Mouse (Mus musculus) kidney, embryonic 15.5 days (tissue): ENCODE data around the gene Ugt1a10. TPM values are rescaled to one million over a fixed set of nuclear protein-coding genes. Genes with fewer than 3 reads are reported as not detected.

Source experiments
- ATAC-seq: fragments of 200-750 bp; cut with Nextera tagmentation; replicated peaks from 2 replicates; pipeline ENCODE4 v1.8.0; 2017; ENCODE audit warnings: moderate TSS enrichment; ENCODE audit not compliant: low FRiP score
- H3K27ac ChIP-seq: fragments of 300-500 bp; sonication (generic); 2 replicates; pipeline ENCODE4 v1.5.1; 2015; ENCODE audit warnings: mild to moderate bottlenecking, inconsistent platforms
- H3K27me3 ChIP-seq: fragments of 300-500 bp; sonication (generic); 2 replicates; pipeline ENCODE4 v1.6.1; 2015; ENCODE audit warnings: inconsistent platforms
- H3K36me3 ChIP-seq: fragments of 300-500 bp; sonication (generic); 2 replicates; pipeline ENCODE4 v1.6.1; 2015; ENCODE audit warnings: inconsistent platforms
- H3K4me1 ChIP-seq: fragments of 300-500 bp; sonication (generic); 2 replicates; pipeline ENCODE4 v1.6.1; 2015; ENCODE audit warnings: inconsistent platforms
- H3K4me2 ChIP-seq: fragments of 300-500 bp; sonication (generic); 2 replicates; pipeline ENCODE4 v1.6.1; 2015; ENCODE audit warnings: moderate library complexity, mild to moderate bottlenecking, inconsistent platforms
- H3K4me3 ChIP-seq: fragments of 300-500 bp; sonication (generic); replicated peaks from 2 replicates; pipeline ENCODE4 v1.5.1; 2015; ENCODE audit warnings: mild to moderate bottlenecking, inconsistent platforms
- H3K9ac ChIP-seq: fragments of 300-500 bp; sonication (generic); 2 replicates; pipeline ENCODE4 v1.6.1; 2015; ENCODE audit warnings: mild to moderate bottlenecking, inconsistent platforms
- H3K9me3 ChIP-seq: fragments of 300-500 bp; sonication (generic); replicated peaks from 2 replicates; pipeline ENCODE4 v1.6.1; 2016; ENCODE audit warnings: inconsistent platforms
- WGBS: fragments of 180-500 bp; shearing (Covaris S2); methylation state at CpG from one replicate; pipeline ENCODE4 v1.1.7; 2015; ENCODE audit warnings: mixed read lengths; 5-methylcytosine and 5-hydroxymethylcytosine counted together
- polyA plus RNA-seq: library from polyadenylated mRNA; unstranded; fragments of >200 nt; fragmentation: Nextera tagmentation; extraction: Ambion mirVana; gene quantifications from 2 replicates; pipeline ENCODE4 v1.2.1, GENCODE M21; 2015

Ugt1a10 gene
- polyA plus RNA-seq, 1 experiment from 2014 or later = 17.5 TPM

DNA sequence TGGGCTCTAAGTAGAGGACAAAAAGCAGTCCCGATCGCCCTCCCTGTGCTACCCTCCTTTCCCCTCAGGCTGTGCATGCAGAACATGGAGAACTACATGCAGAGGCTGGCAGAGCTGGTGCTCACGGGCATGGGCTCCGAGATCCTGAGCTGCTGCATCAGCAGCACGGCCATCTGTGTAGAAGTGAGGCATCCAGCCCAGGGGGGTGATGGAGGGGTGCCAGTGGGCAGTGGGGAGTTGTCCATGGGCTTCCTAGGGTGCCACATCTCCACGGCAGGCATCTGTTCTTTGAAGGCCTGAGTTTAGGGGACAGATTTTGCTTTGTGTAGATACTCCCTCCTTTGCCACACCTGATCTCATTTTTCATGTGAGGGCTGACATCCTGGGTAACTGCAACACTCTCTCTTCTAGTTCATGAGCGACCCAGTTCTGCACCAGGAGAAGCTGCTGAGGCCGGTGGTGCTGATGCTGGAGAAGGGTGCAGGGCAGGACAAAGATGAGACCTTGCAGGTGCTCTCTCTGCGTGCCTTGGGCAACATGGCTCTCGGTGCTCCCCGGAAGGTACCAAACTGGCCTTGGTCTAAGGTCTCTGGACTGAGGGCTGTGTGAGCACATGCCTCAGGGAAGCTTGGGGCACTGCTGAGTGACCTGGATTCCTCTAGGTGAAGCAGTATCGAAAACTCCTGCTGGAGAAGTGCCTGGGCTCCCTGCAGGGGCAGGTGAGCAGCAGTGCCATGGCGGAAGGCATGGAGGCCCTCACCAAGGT is 201.0 kb downstream of the Ugt1a10 start:
- peaks cover 16% of the 10 kb centered on the region for H3K36me3 ChIP-seq
- no peak overlapping the region for H3K4me3 ChIP-seq
- WGBS = 79% methylated on average over 13 of the region's 13 CpGs
- no peak overlapping the region for H3K9ac ChIP-seq
- peaks cover 13% of the 10 kb centered on the region for H3K4me1 ChIP-seq
- no peaks in the 10 kb centered on the region for H3K27me3 ChIP-seq
- no peak overlapping the region for H3K27ac ChIP-seq
- ATAC-seq = no peak
- peaks cover 25% of the 10 kb centered on the region for H3K9me3 ChIP-seq
- no peak overlapping the region for H3K4me2 ChIP-seq

DNA sequence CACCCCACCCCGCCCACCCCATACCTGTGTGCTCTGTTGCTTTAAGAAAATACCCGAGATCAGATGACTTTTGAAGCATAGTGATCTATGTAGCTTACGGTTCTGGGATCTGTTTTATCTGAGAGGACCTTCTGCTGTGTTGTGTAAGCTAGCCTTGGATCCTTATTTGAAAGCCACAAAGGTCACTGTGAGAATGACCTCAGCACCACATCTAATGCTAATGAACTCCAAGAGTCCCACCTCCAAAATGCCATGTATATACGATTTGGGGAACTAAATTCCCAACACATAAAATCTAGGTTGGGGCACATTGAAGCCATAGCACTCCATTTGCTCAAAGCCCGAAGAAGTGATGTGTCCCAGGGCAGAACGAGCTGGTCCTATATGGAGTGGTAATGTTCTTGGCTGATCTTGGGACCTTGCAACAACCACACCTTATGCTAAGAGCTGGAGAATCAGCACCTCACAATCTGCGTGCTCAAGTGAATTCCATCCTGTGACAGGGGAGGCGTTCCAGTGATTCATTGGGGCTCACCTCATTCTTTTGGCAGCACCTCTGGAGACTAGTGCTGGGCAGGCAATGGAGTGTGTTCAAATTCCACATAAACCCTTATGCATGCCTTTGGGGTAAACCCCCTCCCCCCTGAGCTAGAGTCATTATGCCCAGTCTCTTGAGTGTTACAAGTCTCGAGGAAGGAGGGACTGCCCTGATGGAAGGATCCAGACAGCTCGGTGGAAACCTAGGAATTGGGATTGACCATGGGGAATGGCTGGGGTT is 201.9 kb downstream of the Ugt1a10 start:
- Histone ChIP-seq H3K36me3 (peaks cover 25% of the 10 kb centered on the region), H3K27me3 (no peaks in the 10 kb centered on the region), H3K4me2 (no peak overlapping the region), H3K4me1 (peaks cover 13% of the 10 kb centered on the region), H3K27ac (no peak overlapping the region), H3K9ac (no peak overlapping the region), H3K9me3 (peaks cover 23% of the 10 kb centered on the region), H3K4me3 (no peak overlapping the region)
- ATAC-seq = no peak
- whole genome bisulfite sequencing = 75% methylated on average over 10 of the region's 10 CpGs

GRCm38 (mm10) chr1:88257681-88258080 is 202.5 kb downstream of the Ugt1a10 start:
- H3K9me3 ChIP-seq = peaks cover 18% of the 10 kb centered on the region; the same call in 1 of the 2 replicates
- H3K4me1 ChIP-seq = peaks cover 18% of the 10 kb centered on the region
- ATAC-seq = no peak
- peaks cover 31% of the 10 kb centered on the region for H3K36me3 ChIP-seq
- no peaks in the 10 kb centered on the region for H3K27me3 ChIP-seq
- H3K4me2 ChIP-seq = no peak overlapping the region
- no peak overlapping the region for H3K4me3 ChIP-seq
- WGBS = 80% methylated on average over 6 of the region's 6 CpGs
- H3K9ac ChIP-seq = no peak overlapping the region
- no peak overlapping the region for H3K27ac ChIP-seq

- Histone ChIP-seq H3K27me3 (no peaks in the 10 kb centered on the region), H3K9me3 (peaks cover 18% of the 10 kb centered on the region; the same call in 1 of the 2 replicates), H3K27ac (no peak overlapping the region), H3K4me2 (no peak overlapping the region), H3K36me3 (peaks cover 38% of the 10 kb centered on the region), H3K4me1 (peaks cover 20% of the 10 kb centered on the region), H3K4me3 (no peak overlapping the region), H3K9ac (no peak overlapping the region)
- 69% methylated on average over 6 of the region's 6 CpGs for WGBS
- ATAC-seq = no peak
Observed at GRCm38 (mm10) chr1:88258361-88258760, 203.2 kb downstream of the Ugt1a10 start.

DNA sequence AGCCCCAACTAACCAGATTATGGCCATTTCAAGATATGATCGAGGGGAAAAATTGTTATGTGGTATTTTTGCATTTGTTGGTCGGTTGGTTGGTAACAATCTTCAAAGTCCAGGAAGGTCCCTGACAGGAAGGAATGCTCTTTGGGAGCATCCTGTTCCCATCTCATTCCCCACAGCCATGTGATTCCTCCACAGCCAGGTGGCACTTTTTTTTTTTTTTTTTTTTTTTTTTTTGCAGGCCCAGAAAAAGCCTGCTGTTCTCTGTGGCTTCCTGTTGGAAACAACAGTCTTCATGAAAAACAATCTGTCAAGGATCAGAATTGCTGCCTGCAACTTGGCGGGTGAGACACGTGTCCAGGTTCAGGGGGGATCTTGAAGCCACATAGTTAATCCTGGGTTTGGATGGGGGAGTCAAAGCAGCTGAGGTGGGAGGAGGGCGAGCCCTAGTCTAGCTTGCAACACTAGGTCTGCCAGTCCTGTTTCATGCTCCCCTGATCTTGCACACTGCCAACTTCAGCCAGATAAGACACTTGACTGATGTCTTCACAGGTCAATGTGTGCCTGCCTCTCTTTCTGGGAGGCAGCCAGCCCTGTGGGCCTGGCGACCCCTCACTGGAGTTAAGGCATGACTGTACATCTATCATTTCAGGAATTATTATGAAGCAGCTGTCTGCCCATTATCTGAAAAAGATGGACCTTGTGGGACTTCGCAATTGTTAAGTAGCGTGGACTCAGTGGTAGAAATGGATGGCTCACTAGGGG is 203.9 kb downstream of the Ugt1a10 start:
- Histone ChIP-seq H3K4me3 (no peak overlapping the region), H3K9me3 (peaks cover 18% of the 10 kb centered on the region; the same call in 1 of the 2 replicates), H3K4me2 (no peak overlapping the region), H3K27ac (peak overlapping the region; percentile 2), H3K27me3 (no peaks in the 10 kb centered on the region), H3K4me1 (peaks cover 20% of the 10 kb centered on the region), H3K9ac (no peak overlapping the region), H3K36me3 (peaks cover 45% of the 10 kb centered on the region)
- 56% methylated on average over 8 of the region's 8 CpGs for whole genome bisulfite sequencing
- ATAC-seq = peak; percentile 24

GRCm38 (mm10) chr1:88259643-88260024 is 204.4 kb downstream of the Ugt1a10 start:
- peaks cover 20% of the 10 kb centered on the region for H3K4me1 ChIP-seq
- H3K27me3 ChIP-seq = no peaks in the 10 kb centered on the region
- no peak overlapping the region for H3K4me3 ChIP-seq
- H3K36me3 ChIP-seq = peaks cover 50% of the 10 kb centered on the region
- peak; percentile 7 for ATAC-seq
- H3K9ac ChIP-seq = no peak overlapping the region
- WGBS = 75% methylated on average over 4 of the region's 4 CpGs
- H3K4me2 ChIP-seq = no peak overlapping the region
- H3K27ac ChIP-seq = peak overlapping the region; percentile 2; the same call in 1 of the 2 replicates
- H3K9me3 ChIP-seq = peaks cover 18% of the 10 kb centered on the region; the same call in 1 of the 2 replicates

DNA sequence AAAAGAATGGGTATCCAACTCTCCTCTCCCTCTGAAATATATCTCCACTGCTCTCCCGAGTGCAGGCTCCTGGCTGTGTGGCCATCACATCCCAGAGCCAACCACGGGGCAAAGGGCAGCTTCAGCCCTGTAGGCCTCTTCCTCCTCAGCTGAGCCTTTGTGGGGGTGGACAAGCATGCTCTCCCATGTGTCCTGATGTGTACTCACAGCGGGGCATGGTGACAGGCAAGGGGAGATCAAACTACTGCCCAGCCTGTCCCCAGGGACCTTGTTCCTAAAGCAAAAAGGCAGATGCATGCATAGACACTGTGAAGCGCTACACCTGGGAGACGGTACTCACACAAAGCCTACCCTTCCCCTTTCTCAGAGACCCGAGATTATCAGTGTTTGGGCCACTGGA is 204.9 kb downstream of the Ugt1a10 start:
- 73% methylated on average over 6 of the region's 6 CpGs for WGBS
- peak; percentile 19; the same call in 1 of the 2 replicates for ATAC-seq
- Histone ChIP-seq H3K27me3 (no peaks in the 10 kb centered on the region), H3K9ac (no peak overlapping the region), H3K27ac (no peak overlapping the region), H3K4me1 (peaks cover 20% of the 10 kb centered on the region), H3K4me2 (no peak overlapping the region), H3K36me3 (peaks cover 55% of the 10 kb centered on the region), H3K4me3 (no peak overlapping the region), H3K9me3 (peaks cover 15% of the 10 kb centered on the region; the same call in 1 of the 2 replicates)

DNA sequence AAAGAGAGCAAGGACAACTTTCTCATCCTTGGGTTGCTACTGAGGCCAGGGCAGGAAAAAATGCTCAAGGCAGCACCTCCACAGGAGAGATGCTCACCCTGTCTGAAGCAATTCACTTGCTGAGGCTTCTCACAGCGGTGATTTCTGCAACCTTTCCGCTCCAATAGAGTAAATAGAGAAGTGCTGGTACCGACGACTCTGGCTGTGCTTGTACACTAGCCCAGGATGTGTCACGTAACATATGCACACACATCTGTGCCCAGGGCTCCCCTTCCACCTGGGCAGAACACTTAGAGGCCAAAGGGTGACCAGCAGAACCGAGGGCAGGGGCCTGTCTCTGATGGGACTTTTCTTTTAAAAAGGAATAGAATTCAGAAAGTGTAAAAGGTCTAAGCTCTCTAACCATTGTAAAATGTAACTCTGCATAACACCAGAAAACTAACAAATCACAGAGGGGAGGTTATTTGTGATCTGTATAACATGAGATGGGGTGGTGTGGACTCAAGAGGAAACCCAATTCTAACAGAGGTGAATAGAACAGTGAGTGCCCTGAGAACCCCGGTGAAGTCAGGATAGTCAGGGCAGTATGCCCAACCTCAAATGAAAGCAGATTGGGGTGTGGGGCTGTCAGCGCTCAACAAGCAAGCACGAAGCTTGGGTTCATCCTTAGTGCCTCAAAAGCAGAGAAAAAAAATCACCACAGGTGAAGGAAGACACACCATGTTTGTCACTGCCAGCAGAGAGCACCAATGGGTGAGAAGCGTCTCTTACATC is 205.6 kb downstream of the Ugt1a10 start:
- H3K9ac ChIP-seq = no peak overlapping the region
- 82% methylated on average over 10 of the region's 10 CpGs for WGBS
- no peak for ATAC-seq

GRCm38 (mm10) chr1:88261706-88262105 is 206.5 kb downstream of the Ugt1a10 start:
- Histone ChIP-seq H3K27ac (no peak overlapping the region), H3K9ac (no peak overlapping the region), H3K4me2 (no peak overlapping the region), H3K27me3 (no peaks in the 10 kb centered on the region), H3K4me1 (peaks cover 20% of the 10 kb centered on the region), H3K9me3 (0 out of 2 replicates have a peak, but pooled peaks cover 5% of the 10 kb centered on the region), H3K4me3 (no peak overlapping the region), H3K36me3 (peaks cover 71% of the 10 kb centered on the region)
- no peak for ATAC-seq
- 84% methylated on average over 7 of the region's 7 CpGs for WGBS

More for the DNA sequence above, 205.6 kb downstream of the Ugt1a10 start:
- no peak overlapping the region for H3K4me3 ChIP-seq
- no peak overlapping the region for H3K4me2 ChIP-seq
- 0 out of 2 replicates have a peak, but pooled peaks cover 12% of the 10 kb centered on the region for H3K9me3 ChIP-seq
- peaks cover 62% of the 10 kb centered on the region for H3K36me3 ChIP-seq
- no peaks in the 10 kb centered on the region for H3K27me3 ChIP-seq
- H3K27ac ChIP-seq = no peak overlapping the region
- H3K4me1 ChIP-seq = peaks cover 20% of the 10 kb centered on the region

DNA sequence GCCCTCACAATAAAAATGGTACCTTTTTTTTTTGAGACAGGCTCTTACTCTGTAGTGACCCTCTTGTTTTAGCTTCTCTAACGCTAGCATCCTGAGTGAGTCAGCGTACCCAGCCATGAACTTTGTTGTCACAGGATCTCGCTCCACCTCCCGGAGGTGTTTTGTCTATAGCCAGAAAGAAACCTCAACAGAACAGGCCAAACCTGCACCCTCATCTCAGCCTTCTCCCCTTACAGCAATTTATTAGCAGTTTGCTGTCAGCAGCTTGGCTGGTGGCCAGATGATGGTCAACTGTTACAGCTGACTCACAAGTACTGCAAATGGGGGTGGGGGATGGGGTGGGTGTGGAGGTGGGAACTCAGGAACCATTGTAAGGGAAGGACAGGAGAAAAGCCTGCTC is 207.1 kb downstream of the Ugt1a10 start:
- H3K27ac ChIP-seq = no peak overlapping the region
- no peaks in the 10 kb centered on the region for H3K27me3 ChIP-seq
- H3K4me3 ChIP-seq = no peak overlapping the region
- no peak for ATAC-seq
- 62% methylated on average over 4 of the region's 4 CpGs for WGBS
- peaks cover 77% of the 10 kb centered on the region for H3K36me3 ChIP-seq
- 0 out of 2 replicates have a peak, but pooled peaks cover 2% of the 10 kb centered on the region for H3K9me3 ChIP-seq
- H3K9ac ChIP-seq = no peak overlapping the region
- peaks cover 20% of the 10 kb centered on the region for H3K4me1 ChIP-seq
- H3K4me2 ChIP-seq = no peak overlapping the region

GRCm38 (mm10) chr1:88262961-88263360 is 207.8 kb downstream of the Ugt1a10 start:
- Histone ChIP-seq H3K27me3 (no peaks in the 10 kb centered on the region), H3K4me3 (no peak overlapping the region), H3K36me3 (peaks cover 84% of the 10 kb centered on the region), H3K9me3 (no peaks in the 10 kb centered on the region), H3K4me2 (no peak overlapping the region), H3K4me1 (peaks cover 20% of the 10 kb centered on the region), H3K27ac (no peak overlapping the region), H3K9ac (no peak overlapping the region)
- WGBS = 75% methylated on average over 6 of the region's 6 CpGs
- ATAC-seq = no peak
